Mouse (Mus musculus) thymus, postnatal 14 days (tissue): ENCODE data around the gene Glis3.

Experiments
- DNase-seq: peaks from one replicate; pipeline ENCODE4 v3.0.0; 2021

The Glis3 gene

GRCm38 (mm10) chr19:28299211-28299775 lies 380.6 kb downstream of the Glis3 start:
- no peak for DNase-seq

- peak; percentile 40 for DNase-seq
These were observed 381.2 kb downstream of the Glis3 start for GRCm38 (mm10) chr19:28298669-28299068.

GRCm38 (mm10) chr19:28291596-28291995 lies 388.3 kb downstream of the Glis3 start:
- no peak for DNase-seq

GRCm38 (mm10) chr19:28289457-28289856 lies 390.4 kb downstream of the Glis3 start:
- DNase-seq: no peak

GRCm38 (mm10) chr19:28287431-28287830 lies 392.4 kb downstream of the Glis3 start:
- no peak for DNase-seq

GRCm38 (mm10) chr19:28284098-28284569 lies 395.7 kb downstream of the Glis3 start:
- DNase-seq: no peak

- DNase-seq: no peak
These were observed 396.4 kb downstream of the Glis3 start for GRCm38 (mm10) chr19:28283241-28284097.

- no peak for DNase-seq
These were observed 398.5 kb downstream of the Glis3 start for GRCm38 (mm10) chr19:28281405-28281804.

GRCm38 (mm10) chr19:28277104-28277503 lies 402.8 kb downstream of the Glis3 start:
- no peak for DNase-seq

- DNase-seq: no peak
These were observed 405.4 kb downstream of the Glis3 start for GRCm38 (mm10) chr19:28274501-28274900.

- DNase-seq: no peak
These were observed 405.9 kb downstream of the Glis3 start for GRCm38 (mm10) chr19:28273946-28274345.

GRCm38 (mm10) chr19:28266850-28267249 lies 413.0 kb downstream of the Glis3 start:
- no peak for DNase-seq

GRCm38 (mm10) chr19:28265776-28266175 lies 414.1 kb downstream of the Glis3 start:
- no peak for DNase-seq

GRCm38 (mm10) chr19:28258907-28259675 lies 420.8 kb downstream of the Glis3 start:
- DNase-seq: no peak

- DNase-seq: no peak
These were observed 421.4 kb downstream of the Glis3 start for GRCm38 (mm10) chr19:28258480-28258879.

- no peak for DNase-seq
These were observed 432.5 kb downstream of the Glis3 start for GRCm38 (mm10) chr19:28247345-28247744.

GRCm38 (mm10) chr19:28246186-28246585 lies 433.7 kb downstream of the Glis3 start:
- DNase-seq: no peak

- no peak for DNase-seq
These were observed 441.8 kb downstream of the Glis3 start for GRCm38 (mm10) chr19:28238073-28238472.

- no peak for DNase-seq
These were observed 442.3 kb downstream of the Glis3 start for GRCm38 (mm10) chr19:28237621-28238020.

- DNase-seq: no peak
These were observed 444.3 kb downstream of the Glis3 start for GRCm38 (mm10) chr19:28235571-28235970.

GRCm38 (mm10) chr19:28235096-28235495 lies 444.8 kb downstream of the Glis3 start:
- DNase-seq: no peak

- DNase-seq: no peak
These were observed 445.2 kb downstream of the Glis3 start for GRCm38 (mm10) chr19:28234676-28235075.

- DNase-seq: no peak
These were observed 448.4 kb downstream of the Glis3 start for GRCm38 (mm10) chr19:28231511-28231910.

- DNase-seq: no peak
These were observed 452.4 kb downstream of the Glis3 start for GRCm38 (mm10) chr19:28227526-28227925.
